Mouse (Mus musculus) cerebellum, adult 2 months (tissue): ENCODE results near the gene Dnajb12.

Source experiments
- CTCF ChIP-seq: fragments of 200-500 bp; IDR thresholded peaks from 2 replicates; pipeline ENCODE4 v1.5.1; 2011; ENCODE audit warnings: low read depth, mild to moderate bottlenecking, control low read depth, low read length, moderate library complexity, borderline replicate concordance; ENCODE audit not compliant: insufficient read depth
- POLR2A ChIP-seq: fragments of 200-500 bp; IDR thresholded peaks from 2 replicates; pipeline ENCODE4 v1.6.1; 2011; ENCODE audit warnings: low read length, control low read depth, borderline replicate concordance; ENCODE audit not compliant: insufficient read depth

GRCm38 (mm10) chr10:59844686-59845085, 34.7 kb upstream of the Dnajb12 start:
- no peak for TF ChIP-seq CTCF
- TF ChIP-seq POLR2A: no peak
